Mouse (Mus musculus) limb, embryonic 11.5 days (tissue): Measurements from ENCODE around the gene Ptms. TPM values are rescaled to one million over a fixed set of nuclear protein-coding genes. Genes with fewer than 3 reads are reported as not detected.
A peak's percentile ranks its signal among the peaks of the same experiment; 100 is the strongest.

Source experiments
- ATAC-seq: fragments of 200-750 bp; cut with Nextera tagmentation; 2 replicates; pipeline ENCODE4 v1.8.0; 2017; ENCODE audit warnings: low read depth; ENCODE audit not compliant: insufficient number of reproducible peaks, low FRiP score, low TSS enrichment
- DNase-seq: peaks from one replicate; pipeline ENCODE4 v3.0.0-alpha.2; 2015; ENCODE audit warnings: low spot score
- H3K27ac ChIP-seq: fragments of 300-500 bp; sonication (generic); replicated peaks from 2 replicates; pipeline ENCODE4 v1.5.1; 2014; ENCODE audit warnings: low read depth, mild to moderate bottlenecking, low read length
- H3K27me3 ChIP-seq: fragments of 300-500 bp; sonication (generic); 2 replicates; pipeline ENCODE4 v1.6.1; 2014; ENCODE audit warnings: mild to moderate bottlenecking, low read length, mixed read lengths; ENCODE audit not compliant: control insufficient read depth, insufficient read depth
- H3K36me3 ChIP-seq: fragments of 300-500 bp; sonication (generic); 2 replicates; pipeline ENCODE4 v1.6.1; 2014; ENCODE audit warnings: mild to moderate bottlenecking, low read length, moderate library complexity, mixed read lengths; ENCODE audit not compliant: control insufficient read depth, insufficient read depth
- H3K4me1 ChIP-seq: fragments of 300-500 bp; sonication (generic); 2 replicates; pipeline ENCODE4 v1.6.1; 2014; ENCODE audit warnings: low read length, mixed read lengths; ENCODE audit not compliant: control insufficient read depth, insufficient read depth
- H3K4me2 ChIP-seq: fragments of 300-500 bp; sonication (generic); 2 replicates; pipeline ENCODE4 v1.6.1; 2014; ENCODE audit warnings: low read depth, mild to moderate bottlenecking, moderate library complexity; ENCODE audit not compliant: severe bottlenecking
- H3K4me3 ChIP-seq: fragments of 300-500 bp; sonication (generic); 2 replicates; pipeline ENCODE4 v1.5.1; 2014; ENCODE audit warnings: low read depth, low read length
- H3K9ac ChIP-seq: fragments of 300-500 bp; sonication (generic); 2 replicates; pipeline ENCODE4 v1.6.1; 2014; ENCODE audit warnings: mild to moderate bottlenecking, low read length
- H3K9me3 ChIP-seq: fragments of 300-500 bp; sonication (generic); 2 replicates; pipeline ENCODE4 v1.6.1; 2016; ENCODE audit warnings: low read length; ENCODE audit not compliant: control insufficient read depth
- WGBS: fragments of 180-500 bp; shearing (Covaris S2); extraction: QIAGEN DNeasy Blood & Tissue Kit; methylation state at CpG from one replicate; pipeline ENCODE4 v1.1.7; 2014; 5-methylcytosine and 5-hydroxymethylcytosine counted together
- polyA plus RNA-seq: library from polyadenylated mRNA; unstranded; fragments of >200 nt; fragmentation: Nextera tagmentation; extraction: Ambion mirVana; gene quantifications from 2 replicates; pipeline ENCODE4 v1.2.1, GENCODE M21; 2014

Ptms gene
- polyA plus RNA-seq, 1 experiment from 2014 or later = 223 TPM

- Histone ChIP-seq H3K4me1 (peaks cover 10% of the 10 kb centered on the region), H3K4me3 (no peak overlapping the region), H3K27ac (no peak overlapping the region), H3K9me3 (no peaks in the 10 kb centered on the region), H3K36me3 (peaks cover 19% of the 10 kb centered on the region), H3K4me2 (no peak overlapping the region), H3K27me3 (no peaks in the 10 kb centered on the region), H3K9ac (no peak overlapping the region)
- ATAC-seq (no peak), DNase-seq (no peak)
- 88% methylated on average over 3 of the region's 3 CpGs for WGBS
Observed at GRCm38 (mm10) chr6:124933127-124933526, 13.2 kb upstream of the Ptms start.

- H3K36me3 ChIP-seq = peaks cover 19% of the 10 kb centered on the region
- 55% methylated on average over 12 of the region's 12 CpGs for WGBS
- peak overlapping the region; percentile 71 for H3K4me2 ChIP-seq
Observed at GRCm38 (mm10) chr6:124932314-124932695, 12.4 kb upstream of the Ptms start.

GRCm38 (mm10) chr6:124931525-124932313, 11.8 kb upstream of the Ptms start:
- Histone ChIP-seq H3K4me1 (peaks cover 10% of the 10 kb centered on the region), H3K27me3 (no peaks in the 10 kb centered on the region), H3K4me3 (peak overlapping the region; percentile 91), H3K36me3 (peaks cover 19% of the 10 kb centered on the region), H3K9me3 (no peaks in the 10 kb centered on the region), H3K4me2 (peak overlapping the region; percentile 71), H3K9ac (peak overlapping the region; percentile 91), H3K27ac (peak overlapping the region; percentile 82)
- 1% methylated on average over 47 of the region's 48 CpGs for WGBS
- ATAC-seq = peak; percentile 58
- DNase-seq = peak; percentile 58

More at GRCm38 (mm10) chr6:124932314-124932695, 12.4 kb upstream of the Ptms start:
- Histone ChIP-seq H3K4me1 (peaks cover 10% of the 10 kb centered on the region), H3K27ac (0 out of 2 replicates have a peak overlapping the region, but pooled peaks have one; percentile 25), H3K27me3 (no peaks in the 10 kb centered on the region), H3K9ac (peak overlapping the region; percentile 91), H3K9me3 (no peaks in the 10 kb centered on the region), H3K4me3 (peak overlapping the region; percentile 91)
- ATAC-seq (no peak), DNase-seq (no peak)

- Histone ChIP-seq H3K4me1 (peaks cover 10% of the 10 kb centered on the region), H3K27ac (peak within 1 kb of the TSS; percentile 82), H3K36me3 (peaks cover 13% of the 10 kb centered on the region), H3K9me3 (no peaks in the 10 kb centered on the region), H3K27me3 (no peaks in the 10 kb centered on the region), H3K4me2 (peak within 1 kb of the TSS; percentile 71), H3K9ac (peak within 1 kb of the TSS; percentile 91), H3K4me3 (peak within 1 kb of the TSS; percentile 91)
- peak; percentile 94 for ATAC-seq
- DNase-seq = peak; percentile 100
- under 1% methylated on average over 48 of the region's 64 CpGs for WGBS
Observed at GRCm38 (mm10) chr6:124930754-124931524, 11.0 kb upstream of the Ptms start, which contains the start of gene Mlf2. Gene Mlf2 (plus strand): TSS chr6:124931386.

- 51% methylated on average over 1 of the region's 1 CpGs for WGBS
- no peak overlapping the region for H3K9ac ChIP-seq
- ATAC-seq = no peak; the same call in 1 of the 2 replicates
- H3K4me3 ChIP-seq = peak overlapping the region; percentile 91
- no peaks in the 10 kb centered on the region for H3K9me3 ChIP-seq
- no peaks in the 10 kb centered on the region for H3K27me3 ChIP-seq
- peak overlapping the region; percentile 82 for H3K27ac ChIP-seq
- H3K4me1 ChIP-seq = peaks cover 15% of the 10 kb centered on the region
- DNase-seq = no peak
- peak overlapping the region; percentile 18 for H3K4me2 ChIP-seq
- H3K36me3 ChIP-seq = peaks cover 11% of the 10 kb centered on the region
Observed at GRCm38 (mm10) chr6:124930231-124930630, 10.3 kb upstream of the Ptms start.

GRCm38 (mm10) chr6:124925941-124926340, 6.0 kb upstream of the Ptms start:
- H3K9me3 ChIP-seq = no peaks in the 10 kb centered on the region
- H3K27me3 ChIP-seq = no peaks in the 10 kb centered on the region
- no peak overlapping the region for H3K9ac ChIP-seq
- H3K4me3 ChIP-seq = no peak overlapping the region
- no peak for DNase-seq
- 58% methylated on average over 5 of the region's 5 CpGs for WGBS
- 0 out of 2 replicates have a peak overlapping the region, but pooled peaks have one; percentile 12 for H3K27ac ChIP-seq
- H3K36me3 ChIP-seq = no peaks in the 10 kb centered on the region
- no peak for ATAC-seq
- no peak overlapping the region for H3K4me2 ChIP-seq
- H3K4me1 ChIP-seq = peaks cover 19% of the 10 kb centered on the region

- Histone ChIP-seq H3K27ac (no peak overlapping the region), H3K9ac (no peak overlapping the region), H3K4me3 (no peak overlapping the region), H3K9me3 (no peaks in the 10 kb centered on the region), H3K27me3 (no peaks in the 10 kb centered on the region), H3K36me3 (no peaks in the 10 kb centered on the region), H3K4me2 (0 out of 2 replicates have a peak overlapping the region, but pooled peaks have one; percentile 0), H3K4me1 (peaks cover 23% of the 10 kb centered on the region)
- DNase-seq (peak; percentile 51), ATAC-seq (no peak)
- 18% methylated on average over 12 of the region's 12 CpGs for WGBS
Observed at GRCm38 (mm10) chr6:124925173-124925793, 5.4 kb upstream of the Ptms start.

GRCm38 (mm10) chr6:124921539-124921938, 1.6 kb upstream of the Ptms start:
- Histone ChIP-seq H3K9ac (no peak overlapping the region), H3K36me3 (no peaks in the 10 kb centered on the region), H3K27ac (no peak overlapping the region; the same call in 1 of the 2 replicates), H3K9me3 (no peaks in the 10 kb centered on the region), H3K4me1 (peaks cover 30% of the 10 kb centered on the region), H3K27me3 (no peaks in the 10 kb centered on the region), H3K4me2 (no peak overlapping the region), H3K4me3 (no peak overlapping the region)
- 80% methylated on average over 4 of the region's 4 CpGs for WGBS
- ATAC-seq = no peak
- no peak for DNase-seq
